Mouse (Mus musculus) embryonic fibroblast, embryonic 13.5 days (primary cell): Measurements from ENCODE around the gene Unc13a.

Source experiments
- CTCF ChIP-seq: IDR thresholded peaks from 2 replicates; pipeline ENCODE4 v1.5.1; 2011; ENCODE audit warnings: mild to moderate bottlenecking, control low read depth, low read length, moderate library complexity, borderline replicate concordance; ENCODE audit not compliant: insufficient read depth
- POLR2A ChIP-seq: IDR thresholded peaks from 2 replicates; pipeline ENCODE4 v1.6.1; 2011; ENCODE audit warnings: low read depth, mild to moderate bottlenecking, control low read depth, low read length, moderate library complexity

GRCm38 (mm10) chr8:71702087-71702432, 30.5 kb upstream of the Unc13a start:
- no peak for TF ChIP-seq CTCF
- TF ChIP-seq POLR2A, result no peak
